Mouse (Mus musculus): ENCODE results near the gene Hdhd3.

- no peak for TF ChIP-seq MAFK (IDR thresholded peaks at IDR 0.05; ENCODE audit: insufficient read depth, low read depth, low read length)
- no peak for TF ChIP-seq ZNF384 (IDR thresholded peaks at IDR 0.05; ENCODE audit: low read depth, low read length)
- TF ChIP-seq ZC3H11A (IDR thresholded peaks at IDR 0.05; ENCODE audit: borderline replicate concordance, low read depth, low read length), result no peak
- no peak for TF ChIP-seq CHD2 (IDR thresholded peaks at IDR 0.05; ENCODE audit: low read depth, low read length)
- no peak for TF ChIP-seq HCFC1 (IDR thresholded peaks at IDR 0.05; ENCODE audit: borderline replicate concordance, insufficient read depth, low read length)
These were observed 38.5 kb upstream of the Hdhd3 start for GRCm38 (mm10) chr4:62541802-62542201.
